Mouse (Mus musculus) thymus, adult 2 months (tissue): ENCODE measurements around the gene Bmpr2. TPM values are rescaled to one million over a fixed set of nuclear protein-coding genes. Genes with fewer than 3 reads are reported as not detected.

Experiments
- DNase-seq: peaks from one replicate; pipeline ENCODE4 v3.0.0; 2021
- H3K27ac ChIP-seq: fragments of 200-500 bp; 2 replicates; pipeline ENCODE4 v1.5.1; 2012; ENCODE audit warnings: low read length, control low read depth; ENCODE audit not compliant: control insufficient read depth, insufficient read depth
- H3K27me3 ChIP-seq: fragments of 200-500 bp; 2 replicates; pipeline ENCODE4 v1.6.1; 2012; ENCODE audit warnings: mild to moderate bottlenecking, low read length, moderate library complexity, mixed read lengths; ENCODE audit not compliant: control insufficient read depth, insufficient read depth
- H3K36me3 ChIP-seq: fragments of 200-500 bp; 2 replicates; pipeline ENCODE4 v1.6.1; 2012; ENCODE audit warnings: mild to moderate bottlenecking, low read length, moderate library complexity; ENCODE audit not compliant: control insufficient read depth, insufficient read depth
- H3K4me1 ChIP-seq: fragments of 200-500 bp; replicated peaks from 2 replicates; pipeline ENCODE4 v1.6.1; 2012; ENCODE audit warnings: low read length; ENCODE audit not compliant: control insufficient read depth, insufficient read depth
- H3K4me3 ChIP-seq: fragments of 200-500 bp; 2 replicates; pipeline ENCODE4 v1.5.1; 2012; ENCODE audit warnings: mild to moderate bottlenecking, low read length, control low read depth, moderate library complexity; ENCODE audit not compliant: control insufficient read depth, insufficient read depth
- CTCF ChIP-seq: fragments of 200-500 bp; IDR thresholded peaks from 2 replicates; pipeline ENCODE4 v1.5.1; 2012; ENCODE audit warnings: mild to moderate bottlenecking, control low read depth, low read length, moderate library complexity, borderline replicate concordance; ENCODE audit not compliant: control insufficient read depth, poor library complexity, insufficient read depth; ENCODE audit errors: extremely low read depth
- POLR2A ChIP-seq: fragments of 200-500 bp; IDR thresholded peaks from 2 replicates; pipeline ENCODE4 v1.6.1; 2012; ENCODE audit warnings: mild to moderate bottlenecking, low read length, control low read depth, moderate library complexity; ENCODE audit not compliant: control insufficient read depth, poor library complexity, insufficient read depth; ENCODE audit errors: extremely low read depth
- WGBS: fragments of 180-500 bp; shearing (Covaris S2); methylation state at CpG from one replicate; pipeline ENCODE4 v1.1.7; 2018; 5-methylcytosine and 5-hydroxymethylcytosine counted together
- polyA plus RNA-seq: library from polyadenylated mRNA; depleted of rRNA; stranded (reverse); fragments of >200 nt; gene quantifications from 2 replicates; pipeline ENCODE4 v1.2.3, GENCODE M21; 2012; rRNA removed

Gene Bmpr2
- 2.1 and 2.4 TPM in 2 replicates for polyA plus RNA-seq

GRCm38 (mm10) chr1:59763164-59763768 is at the start of gene Bmpr2:
TSS of gene Bmpr2 (plus strand) at chr1:59763400.
- Histone ChIP-seq H3K4me3 (peak within 1 kb of the TSS; percentile 67), H3K27me3 (peaks cover 6% of the 10 kb centered on the region; the same call in 1 of the 2 replicates), H3K36me3 (no peaks in the 10 kb centered on the region), H3K27ac (no peak within 1 kb of the TSS), H3K4me1 (peaks cover 16% of the 10 kb centered on the region)
- TF ChIP-seq POLR2A (peak; percentile 27; the same call in 1 of the 2 replicates), CTCF (0 out of 2 replicates have a peak, but pooled peaks have one; percentile 22)
- peak; percentile 76 for DNase-seq
- under 1% methylated on average over 71 of the region's 75 CpGs for WGBS

- H3K36me3 ChIP-seq: peaks cover 6% of the 10 kb centered on the region; the same call in 1 of the 2 replicates
- TF ChIP-seq POLR2A (no peak), CTCF (no peak)
- H3K27ac ChIP-seq: no peak overlapping the region
- H3K4me1 ChIP-seq: no peaks in the 10 kb centered on the region
- no peak overlapping the region for H3K4me3 ChIP-seq
- peak; percentile 6 for DNase-seq
- 38% methylated on average over 4 of the region's 4 CpGs for WGBS
- H3K27me3 ChIP-seq: no peaks in the 10 kb centered on the region
Observed at GRCm38 (mm10) chr1:59719900-59720299, 43.3 kb upstream of the Bmpr2 start.

GRCm38 (mm10) chr1:59725661-59726060 is 37.5 kb upstream of the Bmpr2 start:
- Histone ChIP-seq H3K27ac (no peak overlapping the region), H3K4me3 (no peak overlapping the region), H3K4me1 (no peaks in the 10 kb centered on the region), H3K27me3 (no peaks in the 10 kb centered on the region), H3K36me3 (no peaks in the 10 kb centered on the region)
- TF ChIP-seq CTCF (no peak), POLR2A (no peak)
- WGBS: 84% methylated on average over 4 of the region's 4 CpGs
- no peak for DNase-seq

GRCm38 (mm10) chr1:59730106-59730505 is 33.1 kb upstream of the Bmpr2 start:
- no peaks in the 10 kb centered on the region for H3K36me3 ChIP-seq
- TF ChIP-seq CTCF: no peak
- no peak for TF ChIP-seq POLR2A
- WGBS: 95% methylated on average over 8 of the region's 8 CpGs
- no peak for DNase-seq
- no peaks in the 10 kb centered on the region for H3K27me3 ChIP-seq
- H3K4me3 ChIP-seq: no peak overlapping the region
- H3K4me1 ChIP-seq: no peaks in the 10 kb centered on the region
- no peak overlapping the region for H3K27ac ChIP-seq

GRCm38 (mm10) chr1:59730737-59731136 is 32.5 kb upstream of the Bmpr2 start:
- WGBS: 95% methylated on average over 4 of the region's 4 CpGs
- DNase-seq: no peak
- Histone ChIP-seq H3K4me3 (no peak overlapping the region), H3K27me3 (no peaks in the 10 kb centered on the region), H3K36me3 (no peaks in the 10 kb centered on the region), H3K4me1 (no peaks in the 10 kb centered on the region), H3K27ac (no peak overlapping the region)
- no peak for TF ChIP-seq POLR2A
- TF ChIP-seq CTCF: no peak

GRCm38 (mm10) chr1:59734076-59734475 is 29.1 kb upstream of the Bmpr2 start:
- DNase-seq: no peak
- TF ChIP-seq POLR2A: no peak
- no peak for TF ChIP-seq CTCF
- H3K4me3 ChIP-seq: no peak overlapping the region
- H3K27me3 ChIP-seq: no peaks in the 10 kb centered on the region
- H3K27ac ChIP-seq: no peak overlapping the region
- no peaks in the 10 kb centered on the region for H3K4me1 ChIP-seq
- no peaks in the 10 kb centered on the region for H3K36me3 ChIP-seq
- 84% methylated on average over 6 of the region's 6 CpGs for WGBS

- H3K36me3 ChIP-seq: no peaks in the 10 kb centered on the region
- no peak for DNase-seq
- H3K27ac ChIP-seq: no peak overlapping the region
- H3K4me1 ChIP-seq: no peaks in the 10 kb centered on the region
- 88% methylated on average over 6 of the region's 6 CpGs for WGBS
- H3K4me3 ChIP-seq: no peak overlapping the region
- no peak for TF ChIP-seq POLR2A
- TF ChIP-seq CTCF: no peak
- no peaks in the 10 kb centered on the region for H3K27me3 ChIP-seq
Observed at GRCm38 (mm10) chr1:59738768-59739414, 24.3 kb upstream of the Bmpr2 start.
